Mouse (Mus musculus): ENCODE data around the gene Meis1.

The Meis1 gene

GRCm38 (mm10) chr11:19018489-19019203 lies at the start of gene Meis1:
TSS of gene Meis1 (minus strand) at chr11:19018985.
- DNase-seq: peak; percentile 89

GRCm38 (mm10) chr11:19067334-19067733 lies 48.5 kb upstream of the Meis1 start:
- DNase-seq: no peak

GRCm38 (mm10) chr11:19049276-19049675 lies 30.5 kb upstream of the Meis1 start:
- DNase-seq: no peak

GRCm38 (mm10) chr11:19036595-19037166 lies 17.9 kb upstream of the Meis1 start:
- no peak for DNase-seq

- no peak for DNase-seq
Observed at GRCm38 (mm10) chr11:19026581-19027561, 8.1 kb upstream of the Meis1 start.

- DNase-seq: no peak
Observed at GRCm38 (mm10) chr11:19025976-19026520, 7.3 kb upstream of the Meis1 start.

- DNase-seq: no peak
Observed at GRCm38 (mm10) chr11:19024496-19025265, 5.9 kb upstream of the Meis1 start.

- DNase-seq: no peak
Observed at GRCm38 (mm10) chr11:19023356-19023755, 4.6 kb upstream of the Meis1 start.

GRCm38 (mm10) chr11:19022576-19022975 lies 3.8 kb upstream of the Meis1 start:
- DNase-seq: no peak

GRCm38 (mm10) chr11:19020951-19021710 lies 2.3 kb upstream of the Meis1 start:
- no peak for DNase-seq

- DNase-seq: peak; percentile 87
Observed at GRCm38 (mm10) chr11:19020371-19020824, 1.6 kb upstream of the Meis1 start.

- DNase-seq: no peak
Observed at GRCm38 (mm10) chr11:19019204-19020171, 703 bp upstream of the Meis1 start.

GRCm38 (mm10) chr11:19017719-19018413 lies 919 bp downstream of the Meis1 start:
- DNase-seq: no peak

- no peak for DNase-seq
Observed at GRCm38 (mm10) chr11:19017262-19017661, 1.5 kb downstream of the Meis1 start.

- no peak for DNase-seq
Observed at GRCm38 (mm10) chr11:19016481-19017220, 2.1 kb downstream of the Meis1 start.

GRCm38 (mm10) chr11:19015731-19016461 lies 2.9 kb downstream of the Meis1 start:
- no peak for DNase-seq

- no peak for DNase-seq
Observed at GRCm38 (mm10) chr11:19015381-19015730, 3.4 kb downstream of the Meis1 start.

Measured in kidney, adult 11 months (tissue).